Mouse (Mus musculus): ENCODE measurements around the gene Gm3045. TPM values are rescaled to one million over a fixed set of nuclear protein-coding genes. Genes with fewer than 3 reads are reported as not detected.

Gene Gm3045
- total RNA-seq, 2 experiments from 2014 or later, result not detected

DNA sequence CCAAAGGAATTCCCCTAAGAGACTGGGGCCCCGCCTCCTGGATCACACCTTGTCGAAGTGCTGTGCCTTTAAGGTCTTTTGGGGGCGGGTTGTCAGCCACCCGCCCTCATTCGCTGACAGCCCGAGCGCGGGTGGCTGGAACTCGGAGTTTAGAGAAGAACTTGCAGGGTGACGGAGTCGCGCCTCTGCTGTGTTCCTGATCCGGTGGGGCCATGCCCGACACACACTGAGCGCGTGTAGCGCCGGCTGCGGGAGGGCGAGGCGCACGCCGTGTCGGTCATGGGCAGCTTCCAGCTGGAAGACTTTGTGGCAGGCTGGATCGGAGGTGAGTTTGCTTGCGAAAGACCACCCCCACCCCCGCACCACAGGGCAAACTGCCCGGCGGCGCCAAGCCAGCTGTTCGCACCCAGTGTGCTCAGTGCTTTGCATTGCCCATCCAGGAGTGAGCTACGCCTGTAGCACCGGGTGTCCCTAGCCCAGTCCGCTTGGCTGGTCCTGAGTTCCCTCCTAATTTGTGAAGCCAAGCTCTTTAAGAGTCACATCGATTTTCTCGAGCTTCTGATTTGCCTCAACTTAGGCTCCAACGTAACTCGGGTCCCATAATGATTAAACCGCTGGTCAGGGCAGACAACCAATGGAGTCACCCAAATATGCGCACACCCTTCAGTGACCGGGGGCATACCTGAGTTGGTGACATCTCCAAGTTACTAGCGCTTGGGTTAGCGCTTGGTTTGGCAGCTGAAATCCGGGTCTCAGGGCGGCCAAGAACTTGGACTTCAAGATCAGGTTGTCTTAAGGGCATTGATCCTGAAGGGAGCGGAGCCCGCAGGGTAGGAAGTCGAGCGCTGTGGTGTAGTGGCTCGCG, 12.0 kb downstream of the Gm3045 start, which contains the start of gene Slc25a48:
TSS of gene Slc25a48 (plus strand) at position 145 of the 865 bp plus-strand sequence.
- peak; percentile 24 for DNase-seq

DNA sequence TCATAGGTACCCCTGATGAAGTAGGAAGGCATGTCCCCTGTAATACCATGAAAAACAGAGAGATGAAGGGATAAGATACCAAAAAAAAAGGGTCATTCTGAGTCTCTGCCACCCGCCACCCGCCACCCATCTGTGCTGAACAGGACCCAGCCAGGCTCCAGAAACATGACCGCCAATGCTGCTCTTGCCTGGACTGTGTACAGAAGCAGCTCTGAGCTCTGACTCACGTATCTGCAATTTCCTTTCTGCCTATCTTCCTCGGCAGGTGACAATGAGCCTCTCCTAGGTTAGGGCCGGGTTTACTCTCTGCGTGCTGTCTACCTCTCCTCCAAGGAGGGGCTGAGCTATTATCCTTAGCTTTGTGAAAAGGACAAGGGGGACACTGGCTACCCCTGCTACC, 17.0 kb downstream of the Gm3045 start:
- DNase-seq, result no peak

DNA sequence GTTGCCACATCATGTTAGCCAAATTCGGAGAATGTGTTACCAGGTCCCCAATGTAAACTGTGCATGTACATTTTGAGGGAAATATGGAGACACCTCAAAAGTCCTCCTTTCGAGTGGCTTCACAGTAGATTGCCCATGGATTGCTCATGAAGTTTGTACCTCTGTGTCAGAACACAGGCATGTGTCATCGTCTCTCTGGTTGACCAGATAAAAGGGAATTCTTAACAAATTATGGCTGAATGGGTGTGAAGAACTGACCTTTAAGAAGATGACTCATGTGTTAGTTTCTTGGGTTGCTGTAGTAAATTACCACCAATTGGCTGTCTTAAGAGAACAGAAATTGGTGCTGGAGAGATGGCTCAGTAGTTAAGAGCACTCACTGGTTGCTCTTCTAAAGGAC, 17.7 kb downstream of the Gm3045 start:
- DNase-seq, result no peak

DNA sequence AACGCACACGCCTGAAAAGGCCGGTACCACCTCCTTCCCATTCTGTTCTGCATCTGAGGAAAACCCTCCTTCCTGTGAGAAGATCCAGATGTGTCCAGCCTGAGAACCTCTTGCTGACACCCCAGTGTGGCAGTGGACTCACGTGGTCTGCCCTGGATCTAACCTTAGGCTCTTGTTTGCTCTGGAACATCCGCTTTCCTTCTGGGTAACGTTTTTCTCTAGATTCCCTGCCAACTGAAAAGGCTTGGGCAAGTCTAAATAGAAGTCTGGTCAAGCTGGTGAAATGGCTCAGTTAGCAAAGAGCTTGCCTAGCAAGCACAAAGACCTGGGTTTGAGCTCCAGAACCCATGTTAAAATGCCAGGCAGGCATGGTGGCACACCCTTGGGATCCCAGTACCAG, 18.6 kb downstream of the Gm3045 start:
- no peak for DNase-seq

DNA sequence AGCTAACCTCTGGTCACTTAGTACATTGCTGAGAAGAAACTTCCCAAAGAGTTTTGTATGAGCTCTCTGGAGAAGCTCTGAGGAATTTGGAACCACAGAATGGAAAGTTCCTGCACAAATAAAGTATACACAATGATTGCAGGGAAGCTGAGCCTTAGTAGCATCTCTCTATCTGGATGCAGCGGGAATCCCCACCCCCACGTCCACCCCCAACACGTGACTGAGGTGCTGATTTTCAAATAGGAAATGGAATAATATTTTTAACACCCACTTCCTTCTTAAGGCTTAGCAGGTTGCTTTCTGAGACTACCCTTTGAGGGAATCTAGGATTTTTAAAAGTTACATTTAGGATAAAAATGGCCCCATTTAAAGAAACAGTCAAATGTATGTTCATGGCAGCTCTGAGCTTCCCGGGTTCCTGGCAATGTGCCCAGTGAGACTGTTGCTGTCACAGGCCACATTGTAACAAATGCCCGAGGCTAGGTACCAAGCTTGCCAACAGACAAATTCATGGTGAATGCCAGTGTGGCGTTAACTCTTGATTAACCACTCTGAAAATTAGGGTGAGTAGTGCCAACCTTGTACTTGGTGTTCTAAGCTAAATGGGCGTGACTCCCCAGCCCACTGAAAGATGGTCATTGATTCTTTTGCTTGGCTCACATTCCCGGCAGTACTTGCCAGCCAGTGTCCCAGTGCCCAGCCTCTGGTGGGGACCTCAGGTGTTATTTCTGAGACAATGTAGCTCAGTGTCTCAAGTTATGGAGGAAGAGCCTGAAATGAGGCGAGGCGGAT, 23.0 kb downstream of the Gm3045 start:
- DNase-seq, result no peak

DNA sequence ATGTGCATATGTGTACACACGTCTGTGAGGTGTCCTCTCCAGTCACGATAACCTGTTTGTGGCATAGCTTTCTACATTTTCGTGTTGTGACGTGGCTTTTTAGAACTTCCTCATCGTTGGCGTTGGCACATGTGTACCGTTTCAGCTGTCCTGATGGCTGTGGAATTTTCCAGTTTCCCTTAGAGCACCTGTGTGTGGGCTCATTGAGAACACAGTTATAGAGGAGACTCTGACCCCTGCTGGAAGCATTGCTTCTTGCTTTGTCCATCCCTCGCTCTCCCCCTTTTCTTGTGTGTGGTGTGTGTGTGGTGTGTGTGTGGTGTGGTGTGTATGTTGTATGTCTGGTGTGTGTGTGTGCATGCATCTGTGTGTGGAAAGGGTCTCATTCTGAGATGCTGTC, 23.6 kb downstream of the Gm3045 start:
- DNase-seq, result no peak

DNA sequence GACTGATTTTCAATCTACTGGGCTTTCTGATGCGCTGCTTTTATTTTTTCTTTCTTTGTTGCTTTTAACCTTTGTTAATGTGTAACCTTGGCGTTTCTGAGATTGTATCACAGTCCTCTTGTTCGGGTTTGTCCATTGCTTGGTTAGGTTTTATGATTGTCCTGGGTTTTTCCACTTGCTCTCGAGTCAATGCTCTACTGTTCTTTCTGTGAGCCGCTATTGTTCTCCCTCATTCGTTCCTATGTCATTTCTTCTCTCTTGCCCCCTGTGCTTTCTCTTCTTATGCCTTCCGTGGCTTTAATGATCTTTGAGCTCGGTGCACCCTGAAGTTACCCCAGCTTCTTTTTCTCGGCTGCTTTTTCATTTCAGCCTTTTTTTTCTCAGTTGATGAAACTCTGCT, 31.6 kb downstream of the Gm3045 start:
- no peak for DNase-seq

DNA sequence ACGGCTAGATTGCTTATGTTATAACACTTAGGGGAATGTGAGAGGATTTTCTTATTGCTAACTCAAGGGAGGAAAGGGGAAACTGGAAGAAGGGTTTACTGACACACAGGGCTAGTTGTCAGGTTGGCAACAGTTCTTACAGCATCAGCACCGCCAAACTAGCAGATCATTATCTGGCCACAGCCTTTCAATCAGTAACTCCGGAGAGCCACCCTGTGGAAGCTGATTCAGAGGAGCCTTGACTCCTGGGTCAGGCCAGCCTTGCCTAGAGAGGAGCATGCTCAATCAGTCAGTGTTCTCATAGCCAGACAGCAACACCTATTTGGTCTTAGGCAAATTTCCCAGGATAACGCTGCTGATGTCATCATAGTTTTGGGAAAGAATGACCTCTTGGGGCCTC, 35.1 kb downstream of the Gm3045 start:
- no peak for DNase-seq

DNA sequence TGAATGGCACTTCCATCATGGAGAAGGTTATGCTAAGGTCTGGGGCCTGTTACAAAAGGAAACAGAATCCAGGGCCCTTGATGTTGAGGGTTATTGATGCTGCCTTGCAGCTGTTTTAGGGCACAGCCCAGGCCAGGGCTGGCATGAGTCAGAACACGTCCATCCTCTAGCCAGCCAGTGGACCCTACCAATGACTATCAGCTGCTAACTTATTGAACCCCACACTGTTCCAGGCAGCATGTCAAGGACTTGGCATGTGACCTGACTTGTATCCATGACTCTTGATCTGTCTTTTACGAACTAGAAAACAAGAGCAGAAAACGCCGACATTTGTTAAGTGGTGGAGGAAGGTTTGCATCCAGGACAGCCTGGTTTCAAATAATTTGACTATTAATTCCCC, 36.4 kb downstream of the Gm3045 start:
- no peak for DNase-seq

DNA sequence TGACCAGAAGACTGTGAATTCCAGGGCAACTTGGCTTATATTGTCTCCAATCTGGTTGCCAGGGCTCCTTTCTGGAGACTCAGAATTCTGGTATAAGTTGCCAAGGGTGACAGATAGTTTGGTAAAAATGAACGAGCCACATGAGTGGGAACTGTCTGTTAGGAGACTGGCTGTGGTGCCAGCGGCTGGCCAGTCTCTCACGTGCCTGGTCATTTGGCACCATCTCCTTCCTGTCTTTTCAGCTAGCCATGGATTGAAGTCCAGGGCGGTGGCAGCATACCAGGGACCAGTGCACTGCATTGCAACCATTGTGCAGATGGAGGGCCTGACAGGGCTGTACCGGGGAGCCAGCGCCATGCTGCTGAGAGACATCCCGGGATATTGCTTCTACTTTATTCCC, 36.9 kb downstream of the Gm3045 start:
- no peak for DNase-seq

DNA sequence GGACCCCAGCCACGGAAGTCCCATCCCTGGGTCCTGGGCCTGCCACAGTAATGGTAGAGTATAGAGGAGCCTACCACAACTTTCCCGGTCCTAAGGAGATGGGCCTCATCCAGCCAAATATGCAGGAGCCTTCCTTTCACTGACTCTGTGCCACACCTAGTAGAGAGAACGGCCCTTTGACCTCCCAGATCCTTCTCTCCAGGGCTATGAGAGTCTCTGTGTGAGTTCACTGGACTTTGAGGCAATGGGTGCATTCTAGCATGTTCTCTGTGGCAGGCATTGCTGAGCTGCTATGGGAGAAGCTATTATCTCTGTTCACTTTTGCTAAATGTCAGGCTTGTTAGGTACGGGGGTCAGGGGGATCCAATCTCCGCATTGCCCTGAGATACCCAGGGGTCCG, 37.4 kb downstream of the Gm3045 start:
- DNase-seq, result no peak

DNA sequence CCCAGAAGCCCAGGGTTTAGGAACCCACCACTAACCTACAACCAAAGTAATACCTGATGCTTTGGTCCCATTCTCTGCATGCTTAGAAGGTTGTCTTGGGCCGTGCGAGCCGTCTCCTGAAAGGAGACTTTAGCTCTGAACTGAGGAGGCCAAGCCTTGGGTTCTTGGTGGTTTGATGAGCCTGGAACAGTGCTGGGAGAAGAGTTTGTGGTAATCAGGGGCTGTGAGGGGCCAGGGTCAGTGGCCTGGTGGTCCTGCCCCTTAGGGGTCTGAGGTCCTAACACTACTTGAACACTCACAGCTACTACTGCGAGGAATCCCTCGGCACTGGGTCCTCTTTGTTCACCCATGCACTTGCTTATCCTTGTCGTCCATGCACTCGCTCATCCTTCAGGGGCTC, 41.4 kb downstream of the Gm3045 start:
- DNase-seq, result no peak

DNA sequence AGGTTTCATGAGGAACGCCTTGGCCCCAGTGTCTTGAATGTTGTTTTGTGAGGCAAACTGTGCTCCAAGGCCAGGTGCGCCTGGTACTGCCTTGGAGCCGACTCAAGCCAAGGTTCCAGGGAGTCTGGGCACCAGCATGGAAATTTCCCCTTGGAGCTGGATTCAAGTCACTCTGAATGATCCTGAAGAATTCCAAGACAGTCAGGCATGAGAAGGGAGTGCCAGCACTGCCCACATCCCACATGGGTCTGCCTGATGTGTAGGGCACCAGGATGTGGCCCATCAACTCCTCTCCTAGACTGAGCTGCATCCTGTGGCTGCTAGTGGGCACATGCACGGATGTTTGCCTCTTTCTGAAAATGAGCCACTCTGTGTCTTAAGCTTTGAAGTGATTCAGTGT, 42.1 kb downstream of the Gm3045 start:
- no peak for DNase-seq

DNA sequence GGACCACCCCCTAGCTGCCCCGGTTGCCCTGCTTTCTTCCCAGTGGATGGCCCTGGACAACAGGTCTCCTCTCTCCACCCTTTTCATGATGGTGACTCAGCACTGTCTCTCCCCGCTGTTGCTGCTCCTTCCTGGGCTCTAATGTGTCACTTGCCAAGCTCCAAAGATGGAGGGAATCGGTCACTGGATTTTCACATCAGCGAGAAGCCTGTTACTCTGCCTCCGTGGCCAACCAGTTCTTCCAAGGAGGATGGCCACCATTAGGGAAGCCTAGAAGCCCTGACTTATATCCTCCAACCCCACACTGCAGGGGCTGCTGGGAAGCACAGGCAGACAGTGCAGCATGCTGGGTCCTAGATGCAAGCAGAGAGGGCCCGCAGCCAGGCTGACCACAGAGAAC, 44.8 kb downstream of the Gm3045 start:
- no peak for DNase-seq

DNA sequence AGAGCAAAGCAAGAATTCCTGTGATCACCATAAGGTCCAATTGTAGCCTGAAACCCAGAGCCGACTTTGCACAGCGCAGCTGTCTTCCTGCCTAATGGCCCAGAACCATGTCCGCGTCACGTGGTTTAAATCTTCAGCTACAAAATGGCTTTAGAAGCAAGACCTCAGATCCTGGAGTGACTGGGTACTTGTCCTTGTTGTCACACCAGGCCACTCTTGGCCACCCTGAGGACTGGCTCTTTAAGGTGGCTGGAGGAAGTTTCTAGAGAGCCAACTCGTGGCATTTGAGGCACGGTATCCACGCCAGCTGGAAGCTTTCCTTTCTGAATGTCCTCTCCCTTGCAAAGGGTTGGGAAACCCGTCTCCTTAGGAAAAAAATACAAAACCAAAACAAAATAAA, 45.6 kb downstream of the Gm3045 start:
- DNase-seq, result peak; percentile 50

DNA sequence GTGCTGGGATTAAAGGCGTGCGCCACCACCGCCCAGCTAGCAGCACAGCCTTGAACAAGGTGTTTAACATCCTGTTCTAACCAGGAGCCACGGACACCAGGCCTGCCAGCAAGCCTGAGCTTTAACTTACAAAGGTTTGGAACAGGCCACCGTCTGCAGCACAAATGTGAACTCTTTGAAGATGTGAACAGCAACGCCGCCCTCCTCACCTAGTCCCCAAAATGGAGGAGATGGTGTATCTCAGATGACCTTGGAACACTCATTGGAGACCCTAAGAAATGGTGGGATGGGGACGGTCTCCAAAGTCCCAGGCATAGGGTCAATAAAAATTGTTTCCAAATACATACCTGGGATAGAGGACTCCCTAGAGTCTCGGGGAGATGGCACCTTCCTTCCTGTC, 46.3 kb downstream of the Gm3045 start:
- no peak for DNase-seq

DNA sequence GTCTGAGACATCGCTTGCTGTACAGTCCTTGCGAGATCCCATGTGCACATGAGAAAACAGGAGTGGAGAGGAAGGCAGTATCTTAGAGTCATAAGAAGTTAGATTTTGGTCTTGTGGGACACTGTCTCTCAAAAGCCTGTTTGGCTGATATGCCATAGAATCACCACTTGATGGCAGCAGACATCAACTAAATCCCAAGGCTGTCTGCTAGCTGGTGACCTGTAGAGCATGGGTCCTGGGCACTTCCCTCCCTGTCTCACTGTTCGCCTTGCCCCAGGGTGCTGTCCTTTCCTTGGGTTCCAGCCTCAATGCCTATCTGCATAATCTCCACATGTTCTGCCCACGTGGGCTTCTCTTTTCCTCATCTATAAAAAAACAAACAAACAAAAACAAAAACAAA, 49.0 kb downstream of the Gm3045 start:
- DNase-seq, result peak; percentile 26

DNA sequence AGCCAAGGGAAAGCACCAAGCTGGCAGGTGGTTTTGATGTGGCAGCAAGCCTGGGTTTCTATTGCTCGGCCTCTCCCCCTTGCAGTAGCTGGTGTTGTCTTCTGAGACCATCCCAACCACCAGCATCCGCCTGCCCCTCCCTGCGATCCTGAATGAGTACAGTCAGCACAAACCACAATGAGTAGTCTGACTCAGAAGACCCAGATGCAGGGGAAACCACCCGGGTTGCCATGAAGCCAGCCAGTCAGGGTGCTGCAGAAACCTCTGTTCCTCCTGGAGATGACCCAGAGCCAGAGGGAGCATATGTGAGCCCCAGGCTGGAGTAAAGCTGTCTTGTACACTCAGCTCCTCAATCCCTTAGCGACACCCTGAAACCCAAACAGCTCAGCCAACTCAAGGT, 50.4 kb downstream of the Gm3045 start:
- no peak for DNase-seq

DNA sequence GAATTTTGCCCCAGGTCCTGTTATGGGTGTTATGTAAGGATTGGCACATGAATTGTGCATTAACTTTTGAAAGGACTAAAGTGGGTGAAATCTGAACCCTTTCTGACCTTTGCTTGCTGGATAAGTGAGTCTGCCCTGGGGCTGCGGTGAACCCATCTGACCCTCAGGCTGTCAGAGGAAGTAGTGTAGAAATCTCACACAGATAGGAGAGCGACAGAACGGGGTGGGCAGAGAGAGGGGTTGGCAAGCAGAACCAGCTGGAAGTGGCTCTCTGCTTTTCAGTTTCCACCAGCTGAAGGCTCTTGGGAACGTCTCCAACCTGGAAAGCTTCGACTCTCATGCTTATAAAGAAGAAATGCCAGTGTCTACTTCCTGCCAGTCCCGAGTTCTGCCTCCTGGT, 50.9 kb downstream of the Gm3045 start:
- DNase-seq, result peak; percentile 20

DNA sequence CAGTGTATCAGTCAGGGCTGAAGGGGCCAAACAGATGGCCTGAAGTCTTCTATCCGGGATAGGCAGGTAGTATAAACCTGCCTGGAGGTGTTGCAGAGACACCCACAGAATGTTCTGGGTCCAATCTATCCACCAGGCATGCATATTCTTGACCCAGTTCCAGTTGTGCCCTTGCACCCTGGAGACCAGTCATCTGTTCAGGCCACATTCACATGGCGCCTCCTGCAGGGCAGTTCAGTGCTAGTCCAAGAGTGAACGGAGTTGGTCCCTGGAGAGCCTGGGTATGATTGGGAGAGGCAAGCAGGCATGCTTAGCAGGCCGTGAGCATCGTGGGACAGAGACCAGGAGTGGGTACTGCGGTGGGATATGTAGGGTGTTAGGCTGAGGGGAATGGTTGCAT, 51.6 kb downstream of the Gm3045 start:
- DNase-seq, result no peak

DNA sequence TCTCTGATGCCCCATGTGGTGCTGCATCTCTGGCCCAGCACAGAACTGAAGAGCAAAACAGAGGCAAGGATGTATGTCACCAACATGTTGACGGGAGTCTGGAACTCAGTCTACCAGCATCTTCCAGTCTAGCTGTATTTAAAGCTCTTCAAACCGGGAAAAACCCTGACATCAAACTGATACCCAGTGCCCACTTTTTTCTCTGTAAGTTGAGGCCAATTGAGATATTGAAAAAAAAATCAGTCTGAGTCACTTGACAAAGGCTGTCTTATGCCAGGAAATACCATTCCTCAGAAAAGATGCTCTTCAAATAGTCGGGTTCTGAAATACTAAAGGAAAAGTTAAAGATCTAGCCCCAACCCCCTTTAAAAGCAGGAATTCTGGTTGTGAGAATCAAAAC, 55.8 kb downstream of the Gm3045 start, which contains the start of gene Il9:
TSS of gene Il9 (minus strand) at position 101 of the 400 bp plus-strand sequence.
- DNase-seq, result no peak
